Mouse (Mus musculus): ENCODE measurements around the gene Gsg1l. TPM values are rescaled to one million over a fixed set of nuclear protein-coding genes. Genes with fewer than 3 reads are reported as not detected.

The Gsg1l gene
- total and polyA plus RNA-seq, 3 experiments: 0.11 TPM; not detected in 2

- Histone ChIP-seq H3K4me3 (ENCODE audit: low read depth, low read length) (no peak overlapping the region), H3K4me1 (ENCODE audit: insufficient read depth, low read depth, low read length) (no peaks in the 10 kb centered on the region), H3K27me3 (ENCODE audit: insufficient read depth, low read length) (peaks cover 49% of the 10 kb centered on the region), H3K9me3 (replicated peaks) (no peaks in the 10 kb centered on the region), H3K36me3 (replicated peaks) (no peaks in the 10 kb centered on the region)
- ATAC-seq (ENCODE audit: extremely low read depth, insufficient number of reproducible peaks, low FRiP score, poor library complexity, severe bottlenecking): no peak
- TF ChIP-seq POLR2AphosphoS5 (IDR thresholded peaks at IDR 0.05; ENCODE audit: insufficient replicate concordance, low read depth, low read length) (no peak), GATA2 (IDR thresholded peaks at IDR 0.05; ENCODE audit: borderline replicate concordance, low read depth, low read length) (no peak), GATA1 (IDR thresholded peaks at IDR 0.05; ENCODE audit: borderline replicate concordance, low read length) (no peak), CTCF (IDR thresholded peaks at IDR 0.05; ENCODE audit: low read depth, low read length) (no peak), TAL1 (conservative IDR thresholded peaks at IDR 0.05; ENCODE audit: low read depth, low read length) (no peak)
- no peak for DNase-seq (ENCODE audit: low spot score)
Measured at GRCm38 (mm10) chr7:125920801-125921200, 161.4 kb downstream of the Gsg1l start.

DNA sequence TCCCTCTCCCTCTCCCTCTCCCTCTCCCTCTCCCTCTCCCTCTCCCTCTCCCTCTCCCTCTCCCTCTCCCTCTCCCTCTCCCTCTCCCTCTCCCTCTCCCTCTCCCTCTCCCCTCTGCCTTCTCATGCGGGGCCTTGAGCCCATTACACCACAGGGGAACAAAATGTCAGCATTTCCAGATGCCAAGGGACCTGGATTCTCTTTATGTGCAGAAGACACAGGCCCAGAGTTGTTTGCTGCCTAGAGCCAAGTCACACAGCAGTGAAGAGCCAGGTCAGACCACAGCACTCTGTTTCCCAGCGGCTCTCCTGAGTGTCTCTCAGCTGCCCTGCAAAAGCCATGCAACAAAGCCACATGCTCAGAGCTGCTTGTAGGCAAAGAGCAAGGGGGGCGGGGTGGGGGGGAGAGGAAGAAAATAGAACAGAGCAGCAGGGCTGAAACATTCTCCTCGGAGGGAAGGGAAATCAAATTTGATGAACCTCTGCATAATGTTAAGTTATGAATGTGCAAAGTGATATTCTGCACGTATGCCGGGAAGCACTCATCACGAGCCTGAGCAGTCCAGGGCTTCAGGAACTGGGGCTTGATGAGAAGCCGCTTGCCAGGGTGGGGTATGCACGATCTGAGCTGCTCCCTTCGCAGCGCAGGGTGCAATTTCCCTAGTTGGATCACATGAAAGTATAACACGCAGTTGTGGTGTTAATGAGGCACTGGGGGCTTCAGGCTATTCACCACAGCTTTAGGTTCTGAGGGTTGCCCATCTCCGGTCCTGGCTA, 181.6 kb downstream of the Gsg1l start:
- H3K4me3 ChIP-seq (ENCODE audit: low read depth, low read length): no peak overlapping the region
- no peak for DNase-seq (ENCODE audit: low spot score)
- peaks cover 33% of the 10 kb centered on the region for H3K27me3 ChIP-seq (ENCODE audit: insufficient read depth, low read length)
- no peak for TF ChIP-seq CTCF (IDR thresholded peaks at IDR 0.05; ENCODE audit: low read depth, low read length)
- no peak for TF ChIP-seq GATA1 (IDR thresholded peaks at IDR 0.05; ENCODE audit: borderline replicate concordance, low read length)
- TF ChIP-seq POLR2AphosphoS5 (IDR thresholded peaks at IDR 0.05; ENCODE audit: insufficient replicate concordance, low read depth, low read length): no peak
- no peak for TF ChIP-seq TAL1 (conservative IDR thresholded peaks at IDR 0.05; ENCODE audit: low read depth, low read length)
- TF ChIP-seq GATA2 (IDR thresholded peaks at IDR 0.05; ENCODE audit: borderline replicate concordance, low read depth, low read length): no peak
- no peak for ATAC-seq (ENCODE audit: extremely low read depth, insufficient number of reproducible peaks, low FRiP score, poor library complexity, severe bottlenecking)
- H3K36me3 ChIP-seq (replicated peaks): no peaks in the 10 kb centered on the region
- peaks cover 6% of the 10 kb centered on the region; the same call in 1 of the 2 replicates for H3K9me3 ChIP-seq (replicated peaks)
- no peaks in the 10 kb centered on the region for H3K4me1 ChIP-seq (ENCODE audit: insufficient read depth, low read depth, low read length)

DNA sequence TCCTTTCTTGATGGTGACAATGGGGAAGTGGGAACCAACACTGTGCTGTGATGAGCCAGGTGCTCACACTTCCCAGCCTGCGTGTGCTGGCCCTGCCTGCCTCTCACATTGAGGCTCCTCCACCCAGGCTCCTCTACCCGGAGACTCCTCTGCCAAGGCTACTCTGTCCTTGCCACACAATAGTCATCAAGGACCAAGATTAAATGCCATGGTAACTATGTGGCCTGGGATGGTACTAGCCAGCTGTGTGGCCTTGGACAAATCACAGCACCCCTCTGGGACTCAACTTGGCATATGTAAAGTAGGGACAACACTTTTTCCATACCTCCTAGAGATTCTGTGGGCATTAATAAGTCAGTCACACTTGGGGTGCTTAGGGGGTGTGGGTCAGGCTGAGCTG, 182.3 kb downstream of the Gsg1l start:
- H3K9me3 ChIP-seq (replicated peaks): peaks cover 6% of the 10 kb centered on the region; the same call in 1 of the 2 replicates
- ATAC-seq (ENCODE audit: extremely low read depth, insufficient number of reproducible peaks, low FRiP score, poor library complexity, severe bottlenecking) (no peak), DNase-seq (ENCODE audit: low spot score) (no peak)
- peaks cover 35% of the 10 kb centered on the region for H3K27me3 ChIP-seq (ENCODE audit: insufficient read depth, low read length)
- no peaks in the 10 kb centered on the region for H3K4me1 ChIP-seq (ENCODE audit: insufficient read depth, low read depth, low read length)
- TF ChIP-seq GATA2 (IDR thresholded peaks at IDR 0.05; ENCODE audit: borderline replicate concordance, low read depth, low read length) (no peak), POLR2AphosphoS5 (IDR thresholded peaks at IDR 0.05; ENCODE audit: insufficient replicate concordance, low read depth, low read length) (no peak), TAL1 (conservative IDR thresholded peaks at IDR 0.05; ENCODE audit: low read depth, low read length) (no peak), GATA1 (IDR thresholded peaks at IDR 0.05; ENCODE audit: borderline replicate concordance, low read length) (no peak), CTCF (IDR thresholded peaks at IDR 0.05; ENCODE audit: low read depth, low read length) (no peak)
- H3K36me3 ChIP-seq (replicated peaks): no peaks in the 10 kb centered on the region
- no peak overlapping the region for H3K4me3 ChIP-seq (ENCODE audit: low read depth, low read length)

DNA sequence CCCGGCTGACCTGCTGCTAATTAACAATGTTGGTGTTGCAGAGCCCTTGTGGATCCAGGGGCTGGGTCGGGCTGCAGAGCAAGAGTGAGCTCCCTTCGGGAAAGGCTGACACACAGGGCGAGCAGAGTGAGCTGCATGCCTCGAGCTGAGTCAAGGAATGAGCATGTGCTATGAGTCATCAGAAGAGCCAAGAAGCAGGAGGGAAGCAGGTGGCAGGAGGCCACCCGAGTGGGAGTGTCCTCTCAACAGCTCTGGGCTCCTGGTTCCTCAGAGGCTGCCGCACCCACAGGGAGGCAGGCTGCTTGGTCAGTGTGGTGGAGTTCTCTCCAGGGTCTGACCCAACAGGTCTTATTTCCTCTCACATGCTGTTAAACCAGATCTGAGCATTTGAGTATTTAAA, 183.2 kb downstream of the Gsg1l start:
- Histone ChIP-seq H3K9me3 (replicated peaks) (peaks cover 6% of the 10 kb centered on the region; the same call in 1 of the 2 replicates), H3K4me3 (ENCODE audit: low read depth, low read length) (no peak overlapping the region), H3K4me1 (ENCODE audit: insufficient read depth, low read depth, low read length) (no peaks in the 10 kb centered on the region), H3K27me3 (ENCODE audit: insufficient read depth, low read length) (peaks cover 40% of the 10 kb centered on the region), H3K36me3 (replicated peaks) (no peaks in the 10 kb centered on the region)
- no peak for ATAC-seq (ENCODE audit: extremely low read depth, insufficient number of reproducible peaks, low FRiP score, poor library complexity, severe bottlenecking)
- TF ChIP-seq CTCF (IDR thresholded peaks at IDR 0.05; ENCODE audit: low read depth, low read length) (no peak), GATA2 (IDR thresholded peaks at IDR 0.05; ENCODE audit: borderline replicate concordance, low read depth, low read length) (no peak), POLR2AphosphoS5 (IDR thresholded peaks at IDR 0.05; ENCODE audit: insufficient replicate concordance, low read depth, low read length) (no peak), GATA1 (IDR thresholded peaks at IDR 0.05; ENCODE audit: borderline replicate concordance, low read length) (no peak), TAL1 (conservative IDR thresholded peaks at IDR 0.05; ENCODE audit: low read depth, low read length) (no peak)
- no peak for DNase-seq (ENCODE audit: low spot score)

GRCm38 (mm10) chr7:125897059-125897458, 185.2 kb downstream of the Gsg1l start:
- H3K4me3 ChIP-seq (ENCODE audit: low read depth, low read length): no peak overlapping the region
- TF ChIP-seq POLR2AphosphoS5 (IDR thresholded peaks at IDR 0.05; ENCODE audit: insufficient replicate concordance, low read depth, low read length): no peak
- TF ChIP-seq CTCF (IDR thresholded peaks at IDR 0.05; ENCODE audit: low read depth, low read length): no peak
- no peak for TF ChIP-seq GATA1 (IDR thresholded peaks at IDR 0.05; ENCODE audit: borderline replicate concordance, low read length)
- no peak for TF ChIP-seq GATA2 (IDR thresholded peaks at IDR 0.05; ENCODE audit: borderline replicate concordance, low read depth, low read length)
- TF ChIP-seq TAL1 (conservative IDR thresholded peaks at IDR 0.05; ENCODE audit: low read depth, low read length): no peak
- H3K27me3 ChIP-seq (ENCODE audit: insufficient read depth, low read length): peaks cover 57% of the 10 kb centered on the region
- H3K36me3 ChIP-seq (replicated peaks): no peaks in the 10 kb centered on the region
- ATAC-seq (ENCODE audit: extremely low read depth, insufficient number of reproducible peaks, low FRiP score, poor library complexity, severe bottlenecking): no peak
- no peaks in the 10 kb centered on the region for H3K4me1 ChIP-seq (ENCODE audit: insufficient read depth, low read depth, low read length)
- no peak for DNase-seq (ENCODE audit: low spot score)
- peaks cover 6% of the 10 kb centered on the region; the same call in 1 of the 2 replicates for H3K9me3 ChIP-seq (replicated peaks)

- Histone ChIP-seq H3K4me3 (ENCODE audit: low read depth, low read length) (no peak overlapping the region), H3K4me1 (ENCODE audit: insufficient read depth, low read depth, low read length) (no peaks in the 10 kb centered on the region), H3K36me3 (replicated peaks) (no peaks in the 10 kb centered on the region), H3K27me3 (ENCODE audit: insufficient read depth, low read length) (peaks cover 51% of the 10 kb centered on the region), H3K9me3 (replicated peaks) (peaks cover 6% of the 10 kb centered on the region; the same call in 1 of the 2 replicates)
- TF ChIP-seq POLR2AphosphoS5 (IDR thresholded peaks at IDR 0.05; ENCODE audit: insufficient replicate concordance, low read depth, low read length) (no peak), GATA1 (IDR thresholded peaks at IDR 0.05; ENCODE audit: borderline replicate concordance, low read length) (no peak), GATA2 (IDR thresholded peaks at IDR 0.05; ENCODE audit: borderline replicate concordance, low read depth, low read length) (no peak), TAL1 (conservative IDR thresholded peaks at IDR 0.05; ENCODE audit: low read depth, low read length) (no peak), CTCF (IDR thresholded peaks at IDR 0.05; ENCODE audit: low read depth, low read length) (no peak)
- ATAC-seq (ENCODE audit: extremely low read depth, insufficient number of reproducible peaks, low FRiP score, poor library complexity, severe bottlenecking) (no peak), DNase-seq (ENCODE audit: low spot score) (no peak)
Measured at GRCm38 (mm10) chr7:125893621-125894020, 188.6 kb downstream of the Gsg1l start.
